Mouse (Mus musculus) olfactory bulb, adult 2 months (tissue): ENCODE results near the gene Sorcs1. TPM values are rescaled to one million over a fixed set of nuclear protein-coding genes. Genes with fewer than 3 reads are reported as not detected.

Source experiments
- H3K27ac ChIP-seq: fragments of 200-500 bp; 2 replicates; pipeline ENCODE4 v1.5.1; 2012; ENCODE audit warnings: low read depth, low read length; ENCODE audit not compliant: insufficient read depth
- H3K4me1 ChIP-seq: fragments of 200-500 bp; 2 replicates; pipeline ENCODE4 v1.6.1; 2012; ENCODE audit warnings: low read length; ENCODE audit not compliant: control insufficient read depth, insufficient read depth
- H3K4me3 ChIP-seq: fragments of 200-500 bp; 2 replicates; pipeline ENCODE4 v1.5.1; 2012; ENCODE audit warnings: mild to moderate bottlenecking, low read depth, low read length, moderate library complexity; ENCODE audit not compliant: insufficient read depth
- CTCF ChIP-seq: fragments of 200-500 bp; IDR thresholded peaks from 2 replicates; pipeline ENCODE4 v1.5.1; 2012; ENCODE audit warnings: low read depth, mild to moderate bottlenecking, low read length, moderate library complexity; ENCODE audit not compliant: insufficient read depth
- POLR2A ChIP-seq: fragments of 200-500 bp; IDR thresholded peaks from 2 replicates; pipeline ENCODE4 v1.6.1; 2012; ENCODE audit warnings: mild to moderate bottlenecking, low read depth, low read length, moderate library complexity; ENCODE audit not compliant: insufficient read depth
- WGBS: fragments of 180-500 bp; shearing (Covaris S2); methylation state at CpG from one replicate; pipeline ENCODE4 v1.1.7; 2018; 5-methylcytosine and 5-hydroxymethylcytosine counted together
- polyA plus RNA-seq: library from polyadenylated mRNA; stranded (reverse); fragments of >200 nt; gene quantifications from 2 replicates; pipeline ENCODE4 v1.2.4, GENCODE M21; 2012; ENCODE audit warnings: low replicate concordance; ENCODE audit not compliant: missing spikeins, insufficient read depth, insufficient read length

Gene Sorcs1
- polyA plus RNA-seq, 1 experiment: not detected

- Histone ChIP-seq H3K4me3 (no peak overlapping the region), H3K4me1 (no peaks in the 10 kb centered on the region), H3K27ac (no peak overlapping the region)
- no peak for TF ChIP-seq CTCF
- no peak for TF ChIP-seq POLR2A
- 59% methylated on average over 8 of the region's 8 CpGs for WGBS
Observed at GRCm38 (mm10) chr19:50514309-50514830, 164.1 kb downstream of the Sorcs1 start.

DNA sequence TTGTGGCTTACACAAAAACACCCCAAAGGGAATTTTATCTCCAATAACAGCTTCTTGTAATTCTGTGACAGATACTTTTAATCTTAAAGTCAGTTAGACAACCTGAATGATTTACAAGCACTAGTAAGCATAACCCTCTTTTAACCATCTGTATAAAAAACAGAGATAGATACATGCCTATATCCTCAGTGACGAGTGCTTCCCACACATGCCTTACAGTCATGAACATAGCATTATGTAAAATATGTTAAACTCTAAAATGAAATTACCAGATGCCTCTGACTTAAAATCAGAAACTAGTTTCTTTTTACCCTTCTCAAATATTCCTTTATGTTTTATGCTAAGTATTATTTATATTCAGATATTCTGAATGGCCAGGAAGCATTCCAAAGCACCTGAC is 175.6 kb downstream of the Sorcs1 start:
- Histone ChIP-seq H3K27ac (no peak overlapping the region), H3K4me1 (no peaks in the 10 kb centered on the region), H3K4me3 (no peak overlapping the region)
- TF ChIP-seq CTCF (no peak), POLR2A (no peak)
- WGBS: 94% methylated on average over 1 of the region's 1 CpGs

- no peak for TF ChIP-seq POLR2A
- Histone ChIP-seq H3K27ac (no peak overlapping the region), H3K4me3 (no peak overlapping the region), H3K4me1 (no peaks in the 10 kb centered on the region)
- 68% methylated on average over 3 of the region's 3 CpGs for whole genome bisulfite sequencing
Observed at GRCm38 (mm10) chr19:50491121-50491520, 187.3 kb downstream of the Sorcs1 start.

GRCm38 (mm10) chr19:50490721-50491120 is 187.7 kb downstream of the Sorcs1 start:
- TF ChIP-seq POLR2A (no peak), CTCF (no peak)
- 69% methylated on average over 2 of the region's 2 CpGs for WGBS
- Histone ChIP-seq H3K27ac (no peak overlapping the region), H3K4me3 (no peak overlapping the region), H3K4me1 (no peaks in the 10 kb centered on the region)

- no peak for TF ChIP-seq CTCF
- TF ChIP-seq POLR2A: no peak
- WGBS: 86% methylated on average over 3 of the region's 3 CpGs
- Histone ChIP-seq H3K4me1 (no peaks in the 10 kb centered on the region), H3K4me3 (no peak overlapping the region), H3K27ac (no peak overlapping the region)
Observed at GRCm38 (mm10) chr19:50489786-50490185, 188.7 kb downstream of the Sorcs1 start.

DNA sequence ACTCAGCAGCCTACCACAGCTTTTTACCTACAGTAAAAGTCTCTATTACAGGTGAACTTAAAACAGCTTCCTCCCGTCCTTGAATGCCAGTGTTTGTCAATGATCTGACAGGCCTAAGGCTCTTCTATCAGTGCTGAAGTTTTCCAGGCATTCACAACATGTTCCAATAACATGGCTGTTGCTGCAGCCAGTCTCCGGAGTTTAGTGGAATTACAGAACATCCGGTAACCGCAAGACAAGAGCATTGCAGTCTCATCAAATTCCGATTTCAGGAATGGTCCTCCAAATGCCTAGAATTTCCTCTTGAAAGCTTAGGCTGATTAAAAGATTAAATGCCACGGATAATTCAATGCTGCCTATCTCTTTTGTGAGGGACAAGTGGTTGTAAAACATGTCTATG is 190.0 kb downstream of the Sorcs1 start:
- Histone ChIP-seq H3K4me1 (no peaks in the 10 kb centered on the region), H3K4me3 (no peak overlapping the region), H3K27ac (no peak overlapping the region)
- no peak for TF ChIP-seq CTCF
- TF ChIP-seq POLR2A: no peak
- 73% methylated on average over 6 of the region's 6 CpGs for WGBS

- TF ChIP-seq POLR2A (no peak), CTCF (no peak)
- 10% methylated on average over 11 of the region's 11 CpGs for WGBS
- H3K4me1 ChIP-seq: no peaks in the 10 kb centered on the region
- no peak overlapping the region for H3K27ac ChIP-seq
- H3K4me3 ChIP-seq: peak overlapping the region; percentile 3; the same call in 1 of the 2 replicates
Observed at GRCm38 (mm10) chr19:50487768-50488167, 190.7 kb downstream of the Sorcs1 start.

GRCm38 (mm10) chr19:50486345-50486744 is 192.1 kb downstream of the Sorcs1 start:
- H3K4me3 ChIP-seq: no peak overlapping the region
- TF ChIP-seq POLR2A (no peak), CTCF (no peak)
- H3K4me1 ChIP-seq: no peaks in the 10 kb centered on the region
- whole genome bisulfite sequencing: 84% methylated on average over 5 of the region's 5 CpGs
- no peak overlapping the region for H3K27ac ChIP-seq

- H3K27ac ChIP-seq: no peak overlapping the region
- no peak overlapping the region for H3K4me3 ChIP-seq
- no peak for TF ChIP-seq CTCF
- TF ChIP-seq POLR2A: no peak
- WGBS: 85% methylated on average over 6 of the region's 6 CpGs
- no peaks in the 10 kb centered on the region for H3K4me1 ChIP-seq
Observed at GRCm38 (mm10) chr19:50476774-50477173, 201.7 kb downstream of the Sorcs1 start.

GRCm38 (mm10) chr19:50468592-50468991 is 209.9 kb downstream of the Sorcs1 start:
- Histone ChIP-seq H3K4me3 (no peak overlapping the region), H3K27ac (no peak overlapping the region), H3K4me1 (no peaks in the 10 kb centered on the region)
- TF ChIP-seq CTCF (no peak), POLR2A (no peak)
- WGBS: 76% methylated on average over 3 of the region's 3 CpGs
